ENCODE assay signal across 19 mouse cellular contexts in the genomic region with DNA sequence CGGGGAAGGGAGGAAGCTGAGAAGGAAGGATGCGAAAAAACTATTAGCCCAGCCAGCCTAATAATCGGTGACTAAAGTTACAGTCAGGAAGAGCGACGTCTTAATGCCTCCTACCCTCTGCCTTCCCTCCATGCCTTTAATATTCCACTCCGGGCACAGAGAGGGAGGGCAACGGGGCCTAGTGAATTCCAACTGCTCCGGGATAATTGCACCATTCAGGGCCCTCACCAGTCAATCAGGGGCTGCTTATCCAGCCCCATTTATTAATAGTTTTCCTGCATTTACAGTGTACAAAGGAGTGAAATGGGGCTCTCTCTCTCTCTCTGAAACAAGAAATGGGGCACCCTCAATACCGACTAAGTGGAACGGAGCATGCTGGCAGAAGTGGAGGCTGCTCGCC. TPM values are rescaled to one million over a fixed set of nuclear protein-coding genes. Genes with fewer than 3 reads are reported as not detected.
DNase-seq lines count a peak whose midpoint lies in the region; ATAC-seq lines count a peak whose summit lies in the region.
"Had no signal": no experiment of that assay in that cellular context is flagged by ENCODE, and none has a peak within 500 bp of the region (broad histone marks: within the 10 kb centered on the region; RNA-seq: fewer than 3 reads in every experiment).

No protein-coding gene starts in this region.

- no peak overlapping the region for H3K4me2 ChIP-seq in forebrain, embryonic 11.5 days (ENCODE audit: low read depth, low read length, severe bottlenecking)
- H3K4me2 ChIP-seq in forebrain, embryonic 14.5 days (ENCODE audit: low read length): peak overlapping the region; percentile 4; the same call in 1 of the 2 replicates
- peak overlapping the region; percentile 40 for H3K4me2 ChIP-seq in midbrain, embryonic 16.5 days (ENCODE audit: low read length)
- H3K4me2 ChIP-seq: embryonic facial prominence, embryonic 12.5 days; lung, embryonic 14.5 days had no signal

- H3K4me1 ChIP-seq in forebrain, embryonic 11.5 days (replicated peaks; ENCODE audit: control insufficient read depth, insufficient read depth, low read length): no peaks in the 10 kb centered on the region
- H3K4me1 ChIP-seq in forebrain, embryonic 10.5 days: no peaks in the 10 kb centered on the region
- peaks cover 22% of the 10 kb centered on the region for H3K4me1 ChIP-seq in forebrain, embryonic 14.5 days (ENCODE audit: control insufficient read depth, insufficient read depth, low read length)
- H3K4me1 ChIP-seq in midbrain, embryonic 16.5 days (ENCODE audit: control insufficient read depth, insufficient read depth, low read length): peaks cover 53% of the 10 kb centered on the region
- H3K4me1 ChIP-seq: embryonic facial prominence, embryonic 12.5 days had no signal

- WGBS in forebrain, embryonic 11.5 days: 68% methylated on average over 11 of the region's 11 CpGs
- 83% methylated on average over 11 of the region's 11 CpGs for WGBS in forebrain, embryonic 10.5 days
- WGBS in forebrain, embryonic 14.5 days: 29% methylated on average over 11 of the region's 11 CpGs
- 55% methylated on average over 11 of the region's 11 CpGs for WGBS in midbrain, embryonic 16.5 days

- no peak for DNase-seq in forebrain, embryonic 11.5 days (ENCODE audit: low spot score)
- DNase-seq in forebrain, embryonic 10.5 days (ENCODE audit: extremely low spot score, low spot score): no peak
- DNase-seq in brain, adult 2 months (ENCODE audit: low read depth, low spot score): peak; percentile 73
- DNase-seq in forebrain, embryonic 14.5 days (ENCODE audit: low spot score): peak; percentile 68
- DNase-seq in layer of hippocampus, postnatal 25 days (ENCODE audit: extremely low spot score in 1 of 2, low spot score in 1 of 2): no peak
- DNase-seq in gastrocnemius, postnatal 25 days: no peak
- DNase-seq in frontal cortex, adult 2 months (ENCODE audit: extremely low spot score in 1 of 2, low spot score in 1 of 2): no peak
- DNase-seq: adrenal gland, adult 2 months; cerebellum, adult 8-10 months; gastrocnemius, adult 2 months; heart, postnatal 14 days; kidney, postnatal 10 days; lung, embryonic 14.5 days; right cerebral cortex, postnatal 25 days had no signal

- peak; percentile 75 for ATAC-seq in forebrain, embryonic 11.5 days (replicated peaks; ENCODE audit: low FRiP score)
- peak; percentile 79 for ATAC-seq in forebrain, embryonic 14.5 days
- ATAC-seq in midbrain, embryonic 16.5 days: no peak
- ATAC-seq: intestine, postnatal 0 days had no signal

- H3K4me3 ChIP-seq in forebrain, embryonic 11.5 days (ENCODE audit: low read depth, low read length): no peak overlapping the region
- no peak overlapping the region for H3K4me3 ChIP-seq in forebrain, embryonic 10.5 days
- no peak overlapping the region for H3K4me3 ChIP-seq in forebrain, embryonic 14.5 days (ENCODE audit: low read depth, low read length)
- no peak overlapping the region for H3K4me3 ChIP-seq in midbrain, embryonic 16.5 days (ENCODE audit: low read depth, low read length)
- H3K4me3 ChIP-seq: embryonic facial prominence, embryonic 12.5 days; gastrocnemius, adult 2 months had no signal

- H3K27me3 ChIP-seq in forebrain, embryonic 11.5 days (ENCODE audit: control insufficient read depth, insufficient read depth, low read length): no peaks in the 10 kb centered on the region
- no peaks in the 10 kb centered on the region for H3K27me3 ChIP-seq in forebrain, embryonic 10.5 days (ENCODE audit: poor library complexity, severe bottlenecking)
- H3K27me3 ChIP-seq in forebrain, embryonic 14.5 days (replicated peaks; ENCODE audit: control insufficient read depth, insufficient read depth, low read length): no peaks in the 10 kb centered on the region
- no peaks in the 10 kb centered on the region for H3K27me3 ChIP-seq in midbrain, embryonic 16.5 days (ENCODE audit: control insufficient read depth, insufficient read depth, low read depth, low read length)
- H3K27me3 ChIP-seq: embryonic facial prominence, embryonic 12.5 days had no signal

- no peak overlapping the region for H3K27ac ChIP-seq in forebrain, embryonic 11.5 days (ENCODE audit: low read depth, low read length)
- no peak overlapping the region for H3K27ac ChIP-seq in forebrain, embryonic 10.5 days
- no peak overlapping the region for H3K27ac ChIP-seq in forebrain, embryonic 14.5 days (ENCODE audit: low read depth, low read length)
- H3K27ac ChIP-seq in midbrain, embryonic 16.5 days (ENCODE audit: low read length): no peak overlapping the region
- H3K27ac ChIP-seq: embryonic facial prominence, embryonic 12.5 days; gastrocnemius, adult 2 months; macrophage had no signal

- H3K9me3 ChIP-seq in forebrain, embryonic 11.5 days (ENCODE audit: control insufficient read depth, low read length): no peaks in the 10 kb centered on the region
- H3K9me3 ChIP-seq in forebrain, embryonic 10.5 days: no peaks in the 10 kb centered on the region
- no peaks in the 10 kb centered on the region for H3K9me3 ChIP-seq in forebrain, embryonic 14.5 days (replicated peaks; ENCODE audit: control insufficient read depth, low read length)
- H3K9me3 ChIP-seq in midbrain, embryonic 16.5 days (replicated peaks; ENCODE audit: control insufficient read depth, low read length, poor library complexity, severe bottlenecking): no peaks in the 10 kb centered on the region
- H3K9me3 ChIP-seq: embryonic facial prominence, embryonic 12.5 days had no signal

- H3K36me3 ChIP-seq in forebrain, embryonic 11.5 days (ENCODE audit: control insufficient read depth, insufficient read depth, low read length): no peaks in the 10 kb centered on the region
- H3K36me3 ChIP-seq in forebrain, embryonic 10.5 days (replicated peaks): no peaks in the 10 kb centered on the region
- no peaks in the 10 kb centered on the region for H3K36me3 ChIP-seq in forebrain, embryonic 14.5 days (ENCODE audit: control insufficient read depth, insufficient read depth, low read length)
- no peaks in the 10 kb centered on the region for H3K36me3 ChIP-seq in midbrain, embryonic 16.5 days (ENCODE audit: control insufficient read depth, insufficient read depth, low read length)
- H3K36me3 ChIP-seq: embryonic facial prominence, embryonic 12.5 days had no signal

- no peak overlapping the region for H3K9ac ChIP-seq in forebrain, embryonic 11.5 days (ENCODE audit: low read length)
- no peak overlapping the region for H3K9ac ChIP-seq in forebrain, embryonic 14.5 days (ENCODE audit: low read length)
- no peak overlapping the region for H3K9ac ChIP-seq in midbrain, embryonic 16.5 days (ENCODE audit: low read depth, low read length)
- H3K9ac ChIP-seq: embryonic facial prominence, embryonic 12.5 days; lung, embryonic 14.5 days had no signal

RNA-seq across cellular contexts. Expression of gene Grin2b, which starts 11.2 kb away (rescaled TPM):
- polyA plus RNA-seq in forebrain, embryonic 11.5 days (2014; fragmentation: Nextera tagmentation; extraction: Ambion mirVana): 3.1 and 3.5 TPM in 2 replicates
- 0.31 TPM in 1 of 2 replicates, not detected in the other for polyA plus RNA-seq in forebrain, embryonic 10.5 days (2016; fragmentation: Nextera tagmentation; extraction: Ambion mirVana)
- polyA plus RNA-seq in forebrain, embryonic 14.5 days (2014; fragmentation: Nextera tagmentation; extraction: Ambion mirVana): 22.3 and 46.3 TPM in 2 replicates
- polyA plus RNA-seq in midbrain, embryonic 16.5 days (2015; fragmentation: Nextera tagmentation; extraction: Ambion mirVana): 74.8 and 75.6 TPM in 2 replicates
- 100 to 1,000 TPM; 272 to 410 TPM for total RNA-seq in layer of hippocampus, postnatal 25 days (2021)
- total RNA-seq in gastrocnemius, postnatal 25 days (2021): under 1 TPM; 0.03 to 0.16 TPM
- polyA plus RNA-seq in frontal cortex, adult 2 months (2012; rRNA removed): 40.1 and 44.3 TPM in 2 replicates
- polyA plus RNA-seq: C2C12; intestine, postnatal 0 days; macrophage had no signal

Comparison
In these comparisons a context has a peak if more than half of its experiments do, and no peak if none do; other contexts are left out.
1. DNase-seq: peak in brain, adult 2 months (single experiment) and forebrain, embryonic 14.5 days (single experiment); none in forebrain, embryonic 11.5 days (single experiment), forebrain, embryonic 10.5 days (single experiment), layer of hippocampus, postnatal 25 days (0 of 2), gastrocnemius, postnatal 25 days (single experiment) and frontal cortex, adult 2 months (0 of 2).